Mouse (Mus musculus) midbrain, embryonic 12.5 days (tissue): ENCODE measurements at regions not wholly inside any gene's neighbourhood (a gene's known extent, or its start where the extent isn't known, plus 50 kb on each side); places are given as distances from the start of the nearest gene placed in this dataset.
A peak's percentile ranks its signal among the peaks of the same experiment; 100 is the strongest.

Experiments used
- ATAC-seq: fragments of 200-750 bp; cut with Nextera tagmentation; 2 replicates; pipeline ENCODE4 v1.8.0; 2017; ENCODE audit warnings: low read depth, moderate TSS enrichment, moderate library complexity; ENCODE audit not compliant: low FRiP score
- H3K27ac ChIP-seq: fragments of 300-500 bp; sonication (generic); replicated peaks from 2 replicates; pipeline ENCODE4 v1.5.1; 2016; ENCODE audit warnings: mild to moderate bottlenecking
- H3K27me3 ChIP-seq: fragments of 300-500 bp; sonication (generic); 2 replicates; pipeline ENCODE4 v1.6.1; 2016; ENCODE audit warnings: mild to moderate bottlenecking
- H3K36me3 ChIP-seq: fragments of 300-500 bp; sonication (generic); 2 replicates; pipeline ENCODE4 v1.6.1; 2016
- H3K4me1 ChIP-seq: fragments of 300-500 bp; sonication (generic); 2 replicates; pipeline ENCODE4 v1.6.1; 2016
- H3K4me2 ChIP-seq: fragments of 300-500 bp; sonication (generic); replicated peaks from 2 replicates; pipeline ENCODE4 v1.6.1; 2016; ENCODE audit warnings: mild to moderate bottlenecking, moderate library complexity
- H3K4me3 ChIP-seq: fragments of 300-500 bp; sonication (generic); 2 replicates; pipeline ENCODE4 v1.5.1; 2016; ENCODE audit warnings: mild to moderate bottlenecking
- H3K9ac ChIP-seq: fragments of 300-500 bp; sonication (generic); replicated peaks from 2 replicates; pipeline ENCODE4 v1.6.1; 2016; ENCODE audit warnings: mild to moderate bottlenecking, moderate library complexity
- H3K9me3 ChIP-seq: fragments of 300-500 bp; sonication (generic); 2 replicates; pipeline ENCODE4 v1.6.1; 2016; ENCODE audit warnings: mild to moderate bottlenecking
- WGBS: fragments of 180-500 bp; shearing (Covaris S2); methylation state at CpG from one replicate; pipeline ENCODE4 v1.1.7; 2016; 5-methylcytosine and 5-hydroxymethylcytosine counted together

DNA sequence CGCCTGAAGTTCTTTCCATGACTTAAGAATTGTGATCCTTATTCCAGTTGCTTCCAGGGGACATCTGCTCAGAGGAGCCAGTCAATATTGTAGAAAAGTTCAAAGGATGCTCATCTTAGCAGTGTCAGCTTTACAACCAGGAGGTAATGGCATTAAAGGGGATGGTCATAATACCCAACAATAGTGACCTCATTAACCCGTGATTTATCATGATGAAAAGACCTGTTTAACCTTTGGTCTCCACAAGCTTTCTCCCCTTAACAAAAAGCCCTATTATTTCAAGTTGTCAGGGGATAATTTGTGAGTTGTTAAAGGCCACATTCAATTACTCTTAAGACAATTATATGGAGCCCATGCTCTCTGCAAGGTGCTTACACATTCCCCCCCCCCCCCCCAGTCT, 54.3 kb upstream of the Htatip2 start:
- Histone ChIP-seq H3K4me1 (peaks cover 31% of the 10 kb centered on the region), H3K4me3 (no peak overlapping the region), H3K4me2 (no peak overlapping the region), H3K36me3 (no peaks in the 10 kb centered on the region), H3K27me3 (peaks cover 81% of the 10 kb centered on the region), H3K9me3 (no peaks in the 10 kb centered on the region), H3K27ac (no peak overlapping the region), H3K9ac (no peak overlapping the region)
- 16% methylated on average over 2 of the region's 2 CpGs for WGBS
- no peak for ATAC-seq

DNA sequence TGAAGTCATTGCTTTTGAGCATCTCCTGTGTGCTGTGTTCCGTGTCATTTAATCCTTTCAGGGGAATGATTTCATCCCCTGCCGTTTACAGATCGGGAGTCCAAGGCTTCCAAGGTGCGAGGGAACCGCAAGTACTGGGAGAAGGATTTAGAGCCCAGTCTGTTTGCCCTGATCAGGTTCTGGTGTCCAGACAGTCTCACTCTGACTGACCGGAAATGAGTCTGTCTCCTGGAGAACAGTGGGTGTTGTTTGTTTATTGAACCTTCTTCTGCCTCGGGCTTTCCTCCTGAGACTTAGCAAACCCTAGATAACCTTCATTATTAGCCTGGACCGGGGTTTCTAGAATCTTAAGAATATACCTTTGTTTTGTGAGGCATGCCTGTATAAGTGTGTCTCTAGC, 58.2 kb upstream of the Htatip2 start:
- H3K9ac ChIP-seq = no peak overlapping the region
- no peak overlapping the region; the same call in 1 of the 2 replicates for H3K4me3 ChIP-seq
- WGBS = 12% methylated on average over 8 of the region's 8 CpGs
- no peak overlapping the region for H3K27ac ChIP-seq
- H3K36me3 ChIP-seq = no peaks in the 10 kb centered on the region
- H3K27me3 ChIP-seq = peaks cover 98% of the 10 kb centered on the region
- H3K4me1 ChIP-seq = peaks cover 46% of the 10 kb centered on the region
- 0 out of 2 replicates have a peak overlapping the region, but pooled peaks have one; percentile 22 for H3K4me2 ChIP-seq
- H3K9me3 ChIP-seq = no peaks in the 10 kb centered on the region
- no peak for ATAC-seq

DNA sequence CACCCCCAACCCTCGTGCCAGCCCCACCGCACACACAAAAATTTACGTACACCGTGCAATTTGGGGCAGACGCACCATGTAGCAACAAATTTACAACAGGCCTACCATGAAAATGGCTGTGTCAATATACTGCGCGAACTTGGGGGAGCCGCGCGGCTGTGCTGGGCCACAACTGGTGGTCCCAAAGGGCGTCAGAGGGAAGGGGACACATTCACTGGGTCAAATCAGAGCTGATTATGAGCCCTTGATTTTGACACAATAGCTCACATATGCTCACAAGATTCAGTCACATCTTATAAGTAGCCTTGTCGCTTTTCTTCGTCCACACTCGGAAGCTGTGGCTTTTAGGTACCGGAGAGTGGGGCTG, 58.9 kb upstream of the Htatip2 start:
- Histone ChIP-seq H3K27me3 (peaks cover 96% of the 10 kb centered on the region), H3K9me3 (no peaks in the 10 kb centered on the region), H3K27ac (no peak overlapping the region), H3K4me3 (no peak overlapping the region), H3K4me2 (peak overlapping the region; percentile 22; the same call in 1 of the 2 replicates), H3K9ac (no peak overlapping the region), H3K36me3 (no peaks in the 10 kb centered on the region), H3K4me1 (peaks cover 42% of the 10 kb centered on the region)
- peak; percentile 38; the same call in 1 of the 2 replicates for ATAC-seq
- 35% methylated on average over 15 of the region's 15 CpGs for WGBS

DNA sequence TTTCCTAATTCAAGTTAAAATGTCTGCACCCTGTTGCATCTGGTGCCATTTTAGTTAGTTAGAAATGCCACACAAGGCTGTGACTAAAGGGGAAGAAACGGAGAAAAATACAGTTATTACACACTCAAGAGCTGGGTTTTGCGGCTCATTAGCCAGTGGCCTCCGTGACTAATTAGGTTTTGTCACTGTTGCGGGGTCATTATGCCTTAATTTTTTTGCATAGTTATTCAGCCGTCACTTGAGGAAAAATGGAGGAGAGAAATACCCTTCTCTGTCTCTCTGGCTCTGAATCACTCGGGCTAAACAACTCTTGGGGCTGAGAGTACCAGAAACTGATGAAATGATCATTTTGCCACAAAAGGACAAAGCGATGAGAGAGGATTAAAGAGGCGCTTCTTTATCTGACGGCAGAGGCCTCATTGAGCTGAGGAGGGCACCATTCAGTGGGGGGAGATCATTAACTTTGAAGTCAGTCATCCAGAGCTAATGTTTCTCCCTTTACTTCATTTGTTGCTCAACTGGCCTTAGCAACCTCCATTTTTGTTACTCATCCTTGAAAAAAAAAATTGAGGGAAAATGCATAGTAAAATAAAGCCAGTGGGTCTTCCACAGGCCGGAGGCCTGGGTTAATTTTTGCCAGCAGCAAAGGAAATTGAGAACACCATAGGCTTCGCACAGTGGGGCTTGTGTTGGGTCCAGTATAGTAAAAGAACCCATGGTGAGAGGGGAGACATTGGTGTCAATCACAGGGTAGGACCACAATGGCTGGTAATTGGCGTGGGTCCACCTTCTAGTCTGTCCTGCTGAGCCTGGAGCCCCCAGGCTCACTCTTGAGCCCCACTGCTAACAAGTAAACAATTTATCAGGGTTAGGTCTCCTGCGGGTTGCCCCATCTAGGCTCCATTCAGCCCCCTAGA, 59.5 kb upstream of the Htatip2 start:
- no peak overlapping the region for H3K9ac ChIP-seq
- peak; percentile 65 for ATAC-seq
- peaks cover 95% of the 10 kb centered on the region for H3K27me3 ChIP-seq
- 13% methylated on average over 13 of the region's 13 CpGs for WGBS
- peak overlapping the region; percentile 22; the same call in 1 of the 2 replicates for H3K4me2 ChIP-seq
- no peak overlapping the region for H3K4me3 ChIP-seq
- H3K9me3 ChIP-seq = no peaks in the 10 kb centered on the region
- H3K36me3 ChIP-seq = no peaks in the 10 kb centered on the region
- peaks cover 40% of the 10 kb centered on the region for H3K4me1 ChIP-seq
- no peak overlapping the region for H3K27ac ChIP-seq

DNA sequence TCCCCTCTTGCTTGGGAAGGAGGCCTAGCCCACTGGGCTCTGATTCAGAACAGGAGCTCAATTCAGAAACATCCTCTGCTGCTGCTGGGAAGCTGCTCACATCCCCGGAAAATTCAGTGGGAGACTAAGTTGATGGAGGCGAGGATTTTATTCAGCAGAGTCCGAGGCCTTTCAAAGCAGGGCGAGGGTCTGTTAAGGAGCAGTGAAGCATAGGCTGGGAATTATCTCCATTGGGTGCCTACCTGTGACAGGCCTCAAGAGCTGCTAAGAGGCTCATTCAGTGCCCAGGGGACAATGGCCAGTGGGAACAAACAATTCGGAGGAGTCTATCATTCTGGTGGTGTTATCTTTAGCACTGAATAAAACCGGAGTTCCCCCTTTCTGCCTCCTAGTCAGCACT, 59.6 kb upstream of the Dbx1 start:
- Histone ChIP-seq H3K4me1 (peaks cover 35% of the 10 kb centered on the region), H3K4me3 (no peak overlapping the region), H3K9ac (no peak overlapping the region), H3K36me3 (no peaks in the 10 kb centered on the region), H3K9me3 (no peaks in the 10 kb centered on the region), H3K27me3 (peaks cover 96% of the 10 kb centered on the region), H3K4me2 (no peak overlapping the region), H3K27ac (no peak overlapping the region)
- 10% methylated on average over 6 of the region's 6 CpGs for WGBS
- ATAC-seq = no peak

DNA sequence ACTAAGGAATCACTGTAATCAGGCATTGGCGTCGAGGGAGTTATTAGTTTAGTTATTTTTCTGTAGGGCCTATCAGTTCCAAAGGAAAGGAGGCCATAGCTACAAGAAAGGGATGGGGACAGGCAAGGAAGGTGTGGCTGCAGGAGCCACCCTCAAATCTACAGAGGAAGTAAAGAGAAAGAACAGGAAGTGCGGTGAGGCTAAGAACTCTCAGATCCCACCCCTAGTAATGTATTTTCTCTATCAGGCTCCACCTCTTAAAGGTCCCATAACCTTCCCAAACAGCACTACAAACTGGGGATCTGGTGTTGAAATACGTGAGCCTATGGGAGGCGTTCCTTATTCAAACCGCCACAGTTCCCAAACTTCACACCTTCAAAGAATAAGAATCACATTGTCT, 52.9 kb upstream of the Dbx1 start:
- H3K27me3 ChIP-seq = peaks cover 85% of the 10 kb centered on the region
- no peak overlapping the region for H3K9ac ChIP-seq
- no peaks in the 10 kb centered on the region for H3K36me3 ChIP-seq
- no peak overlapping the region for H3K27ac ChIP-seq
- no peak overlapping the region for H3K4me2 ChIP-seq
- ATAC-seq = no peak
- peaks cover 20% of the 10 kb centered on the region for H3K4me1 ChIP-seq
- H3K4me3 ChIP-seq = no peak overlapping the region
- WGBS = 37% methylated on average over 6 of the region's 6 CpGs
- H3K9me3 ChIP-seq = no peaks in the 10 kb centered on the region

DNA sequence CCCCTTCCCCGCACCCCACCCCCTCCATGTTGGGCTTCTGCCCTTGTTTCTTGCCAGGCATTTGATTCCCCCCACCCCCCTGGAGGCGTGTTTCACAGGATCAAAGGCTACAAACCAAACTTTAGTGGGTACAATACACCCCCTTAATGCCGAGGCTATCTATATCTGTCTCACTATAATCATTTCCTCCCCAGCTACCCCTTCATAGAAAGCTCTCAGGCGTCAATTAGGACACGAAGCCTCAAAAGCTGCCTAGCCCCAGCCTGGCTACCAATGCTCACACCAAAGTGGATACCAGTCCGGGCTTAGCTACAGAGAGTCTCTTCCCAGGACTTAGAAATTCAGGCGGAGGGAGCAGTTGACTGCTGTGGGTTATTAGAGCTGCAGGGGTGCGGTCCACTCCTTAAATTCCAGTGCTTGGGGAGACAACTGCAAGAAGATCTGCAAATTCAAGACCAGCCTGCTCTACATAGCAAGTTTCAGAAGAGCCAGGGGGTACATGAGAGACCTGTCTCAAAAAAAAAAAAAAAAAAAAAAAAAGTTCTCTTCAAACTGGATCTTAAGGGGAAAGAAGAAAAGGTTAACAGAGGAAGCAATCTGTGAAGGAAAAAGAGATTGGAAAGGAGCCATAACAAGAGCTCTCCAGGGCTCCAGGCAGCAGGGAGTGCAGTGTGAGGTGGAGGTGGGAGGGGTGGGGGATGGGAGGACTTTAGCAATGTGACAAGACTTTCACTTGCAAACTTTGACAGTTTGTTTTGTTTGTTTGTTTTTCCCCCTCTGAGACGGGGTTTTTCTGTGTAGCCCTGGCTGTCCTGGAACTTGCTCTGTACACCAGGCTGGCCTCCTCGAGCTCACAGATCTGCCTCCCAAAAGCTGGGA, 52.1 kb upstream of the Dbx1 start:
- Histone ChIP-seq H3K4me3 (no peak overlapping the region), H3K9ac (no peak overlapping the region), H3K4me2 (peak overlapping the region; percentile 9; the same call in 1 of the 2 replicates), H3K27me3 (peaks cover 86% of the 10 kb centered on the region), H3K36me3 (no peaks in the 10 kb centered on the region), H3K27ac (no peak overlapping the region), H3K4me1 (peaks cover 20% of the 10 kb centered on the region), H3K9me3 (no peaks in the 10 kb centered on the region)
- no peak for ATAC-seq
- 1% methylated on average over 10 of the region's 10 CpGs for WGBS

DNA sequence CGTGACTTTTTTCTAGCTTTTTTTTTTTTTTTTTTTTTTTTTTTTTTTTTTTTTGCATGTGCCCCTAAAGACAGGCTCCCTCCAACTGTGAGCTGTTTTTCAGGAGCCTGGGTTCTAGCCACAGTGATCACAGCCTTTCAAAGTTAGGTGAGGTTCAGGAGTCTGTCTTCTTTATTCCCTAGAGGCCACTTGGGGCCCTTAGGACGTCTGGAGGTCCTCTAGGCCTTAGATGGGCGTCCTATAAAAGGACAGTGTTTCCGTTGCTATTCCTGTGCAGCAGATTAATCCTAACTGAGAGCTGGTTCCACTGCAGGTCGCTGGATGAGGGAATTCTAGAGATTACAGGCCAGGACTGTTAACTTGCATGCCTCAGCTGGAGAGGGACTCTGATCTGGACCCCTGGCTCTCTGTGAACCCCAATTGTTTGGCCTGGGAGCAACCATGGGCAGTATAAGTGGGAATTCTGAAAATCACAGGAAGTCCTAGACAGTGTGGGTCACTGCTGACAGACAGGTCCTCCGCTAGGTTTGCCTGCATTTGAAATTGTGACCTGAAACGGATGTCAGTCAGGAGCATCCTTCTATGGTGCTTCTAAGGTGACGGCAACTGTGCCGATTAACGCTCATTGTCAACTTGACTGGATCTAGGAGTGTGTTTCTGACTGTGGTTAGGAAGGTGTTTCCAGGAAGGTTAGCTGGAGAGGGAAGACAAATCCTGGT, 51.2 kb upstream of the Dbx1 start:
- Histone ChIP-seq H3K36me3 (no peaks in the 10 kb centered on the region), H3K9me3 (no peaks in the 10 kb centered on the region), H3K27me3 (peaks cover 86% of the 10 kb centered on the region), H3K4me2 (peak overlapping the region; percentile 9; the same call in 1 of the 2 replicates), H3K27ac (no peak overlapping the region), H3K4me3 (no peak overlapping the region), H3K9ac (no peak overlapping the region), H3K4me1 (peaks cover 20% of the 10 kb centered on the region)
- ATAC-seq = no peak
- 11% methylated on average over 10 of the region's 10 CpGs for WGBS

DNA sequence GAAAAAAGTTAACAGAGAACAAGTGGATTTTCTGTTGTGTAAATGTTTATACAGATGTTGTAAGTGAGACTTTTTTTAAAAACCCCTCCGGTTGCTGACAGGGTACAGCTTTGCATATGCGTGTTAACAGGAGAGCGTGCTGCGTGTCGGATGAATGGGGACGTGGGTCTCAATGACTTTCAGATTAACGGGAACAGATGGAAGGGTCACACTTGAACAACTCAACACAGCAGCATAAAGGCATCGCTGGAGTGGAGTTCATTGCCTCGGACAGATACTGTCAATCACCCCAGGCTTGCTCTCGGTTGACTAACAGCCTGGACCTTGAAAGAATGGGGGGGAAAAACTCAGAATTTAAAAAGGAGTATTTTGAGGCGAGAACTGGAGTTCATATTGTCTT, 50.3 kb upstream of the Dbx1 start:
- H3K9me3 ChIP-seq = no peaks in the 10 kb centered on the region
- no peak overlapping the region for H3K4me2 ChIP-seq
- H3K9ac ChIP-seq = no peak overlapping the region
- peak; percentile 88 for ATAC-seq
- H3K4me1 ChIP-seq = peaks cover 20% of the 10 kb centered on the region
- WGBS = 5% methylated on average over 11 of the region's 11 CpGs
- H3K27ac ChIP-seq = no peak overlapping the region
- H3K27me3 ChIP-seq = peaks cover 86% of the 10 kb centered on the region
- H3K36me3 ChIP-seq = no peaks in the 10 kb centered on the region
- no peak overlapping the region for H3K4me3 ChIP-seq
